Mouse (Mus musculus): ENCODE measurements around the gene Adam8.

Adam8 gene

GRCm38 (mm10) chr7:139992406-139992805 is at the start of gene Adam8:
Gene Adam8, minus strand, starts transcription at chr7:139992562.
- DNase-seq (ENCODE audit: low spot score) = no peak

DNA sequence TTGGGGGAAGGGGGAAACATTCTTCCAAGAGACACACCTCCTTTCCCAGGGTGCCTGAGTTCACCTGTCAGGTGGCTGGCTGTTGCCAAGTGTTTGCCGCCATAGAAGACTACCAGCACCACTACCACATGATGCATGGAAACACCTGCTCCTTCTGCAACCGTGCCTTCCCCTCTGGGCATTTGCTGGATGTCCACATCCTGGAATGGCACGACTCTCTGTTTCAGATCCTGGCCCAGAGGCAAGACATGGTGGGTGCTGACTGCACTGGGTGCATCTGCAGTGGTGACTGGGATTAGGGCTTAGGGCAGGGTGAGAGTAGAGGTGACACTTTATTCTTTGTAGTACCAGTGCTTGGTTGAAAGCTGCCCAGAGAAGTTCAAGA is 44.8 kb upstream of the Adam8 start:
- DNase-seq (ENCODE audit: low spot score) = no peak

DNA sequence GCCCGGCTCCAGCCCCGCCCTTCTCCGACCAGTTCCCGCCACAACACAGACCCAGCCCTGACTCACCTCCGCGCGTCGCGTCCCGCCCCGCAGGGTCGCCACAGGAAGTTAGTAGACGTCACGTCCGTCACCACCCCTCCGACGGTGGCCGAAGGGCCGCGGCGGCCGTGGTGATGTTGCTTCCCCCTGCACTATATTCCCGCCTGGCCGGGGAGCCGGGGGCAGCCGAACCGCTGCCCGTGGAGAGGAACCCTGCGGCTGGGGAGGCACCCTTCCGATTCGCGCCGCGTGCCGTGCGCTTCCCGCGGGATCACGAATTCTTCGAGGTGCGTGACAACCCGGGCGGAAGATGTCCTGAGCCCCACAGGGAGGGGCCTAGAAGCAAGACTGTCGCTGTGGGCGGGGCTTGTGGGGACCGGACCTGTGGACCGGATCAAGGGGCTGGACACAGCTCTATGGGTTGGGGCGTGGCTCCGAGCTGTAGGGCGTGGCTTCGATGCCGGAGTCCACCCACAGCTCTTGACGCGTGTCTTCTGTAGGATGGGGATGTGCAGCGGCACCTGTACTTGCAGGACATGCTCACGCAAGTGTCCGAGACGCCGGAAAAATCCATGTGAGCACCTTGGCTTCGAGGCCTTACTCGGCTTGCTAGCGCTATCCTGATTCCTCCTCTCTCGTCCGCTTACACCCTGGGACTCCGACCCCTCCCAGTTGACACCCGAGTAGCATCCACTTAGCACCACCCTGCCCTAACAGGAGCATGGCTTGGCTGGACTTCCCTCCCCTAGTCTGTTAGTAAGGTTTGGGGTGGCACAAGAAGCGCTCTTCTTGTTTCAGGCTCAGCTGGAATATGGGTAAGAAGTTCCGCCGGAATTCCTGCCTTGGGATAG is 44.2 kb upstream of the Adam8 start, which contains the start of the genes Zfp511 and Tubgcp2:
Zfp511 (plus strand) TSS at position 111 of the 890 bp plus-strand sequence.
Tubgcp2 (minus strand) TSS at position 389 of the 890 bp plus-strand sequence.
- DNase-seq (ENCODE audit: low spot score) = peak; percentile 99

DNA sequence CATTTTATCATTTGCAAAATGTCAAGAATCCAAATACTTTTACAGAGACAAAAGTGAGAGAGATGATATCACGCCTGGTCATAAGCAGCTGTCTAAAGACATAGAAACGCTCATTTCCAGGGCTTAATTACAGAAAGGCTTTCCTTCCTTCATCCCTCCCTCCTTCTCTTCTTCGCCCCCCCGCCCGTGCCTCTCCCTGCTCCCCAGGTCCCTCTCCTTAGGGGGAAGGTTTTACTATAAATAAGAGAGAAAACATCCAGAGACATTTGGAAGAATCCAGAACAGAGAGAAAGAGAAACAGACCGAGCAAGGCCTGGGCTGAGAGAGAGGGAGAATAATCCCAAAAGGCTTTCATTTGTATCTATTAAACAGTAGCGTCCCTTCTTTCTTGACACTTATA is 43.1 kb upstream of the Adam8 start:
- DNase-seq (ENCODE audit: low spot score) = no peak

- DNase-seq (ENCODE audit: low spot score) = no peak
Observed at GRCm38 (mm10) chr7:140033386-140033785, 41.0 kb upstream of the Adam8 start.

DNA sequence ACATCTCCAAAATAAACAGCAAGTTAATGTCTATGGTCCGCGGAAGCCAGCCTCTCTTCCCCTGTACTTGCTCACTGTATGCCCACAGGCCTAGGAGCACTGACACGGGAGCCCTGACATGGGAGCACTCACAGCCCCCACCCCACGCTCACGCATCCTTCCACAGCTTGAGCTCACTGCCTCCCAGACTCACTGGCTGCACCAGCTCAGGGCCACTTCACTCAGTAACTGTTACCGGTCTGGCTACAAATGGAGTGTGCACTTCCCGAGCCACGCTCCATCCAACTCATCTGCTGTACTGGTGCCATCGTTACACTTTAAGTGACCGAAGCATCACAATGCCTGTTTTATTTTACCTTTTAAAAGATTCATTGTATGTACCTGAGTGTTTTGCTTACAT is 40.0 kb upstream of the Adam8 start:
- DNase-seq (ENCODE audit: low spot score) = no peak

GRCm38 (mm10) chr7:140031771-140032170 is 39.4 kb upstream of the Adam8 start:
- no peak for DNase-seq (ENCODE audit: low spot score)

DNA sequence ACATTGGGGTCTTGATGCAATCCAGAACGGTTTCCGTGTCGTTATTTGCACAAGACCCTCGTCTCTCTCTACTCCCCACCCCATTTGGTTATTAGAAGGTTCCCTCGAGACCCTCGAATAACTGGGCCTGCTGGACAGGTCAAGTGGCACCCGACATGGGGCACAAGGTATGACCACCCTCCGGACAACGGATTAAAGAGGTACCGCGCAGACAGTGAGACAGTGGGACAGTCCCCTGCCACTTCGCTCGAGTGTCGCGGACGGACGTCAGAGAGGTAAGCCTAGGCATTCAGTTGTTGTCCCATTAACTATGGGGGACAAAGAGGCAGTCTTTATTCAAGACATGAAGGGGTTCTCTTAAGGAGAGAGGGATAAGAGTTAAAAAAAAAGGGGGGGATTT is 19.0 kb upstream of the Adam8 start:
- no peak for DNase-seq (ENCODE audit: low spot score)

GRCm38 (mm10) chr7:140007781-140008180 is 15.4 kb upstream of the Adam8 start:
- DNase-seq (ENCODE audit: low spot score) = no peak

- no peak for DNase-seq (ENCODE audit: low spot score)
Observed at GRCm38 (mm10) chr7:140006861-140007611, 14.7 kb upstream of the Adam8 start.

DNA sequence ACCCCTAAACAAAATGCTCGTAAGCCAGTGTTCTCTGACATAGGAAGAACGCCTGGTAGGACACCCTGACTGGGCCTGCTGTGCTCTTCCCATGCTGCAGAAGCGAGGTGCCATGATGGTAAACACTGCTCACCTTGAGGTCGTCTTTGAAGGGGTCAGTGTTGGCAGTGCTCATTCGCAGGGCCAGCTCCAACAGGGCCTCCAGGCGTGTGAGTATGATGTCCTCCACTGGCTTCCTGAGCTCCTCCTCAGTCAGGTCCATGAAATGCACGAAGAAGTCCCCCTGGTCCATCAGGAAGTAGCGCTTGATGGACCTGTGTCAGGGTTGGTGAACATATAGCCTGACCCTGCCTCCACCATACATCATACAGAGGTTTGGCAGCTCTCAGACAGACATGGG is 12.3 kb upstream of the Adam8 start:
- DNase-seq (ENCODE audit: low spot score) = no peak

- DNase-seq (ENCODE audit: low spot score) = peak; percentile 29
Observed at GRCm38 (mm10) chr7:140001086-140001740, 8.9 kb upstream of the Adam8 start.

DNA sequence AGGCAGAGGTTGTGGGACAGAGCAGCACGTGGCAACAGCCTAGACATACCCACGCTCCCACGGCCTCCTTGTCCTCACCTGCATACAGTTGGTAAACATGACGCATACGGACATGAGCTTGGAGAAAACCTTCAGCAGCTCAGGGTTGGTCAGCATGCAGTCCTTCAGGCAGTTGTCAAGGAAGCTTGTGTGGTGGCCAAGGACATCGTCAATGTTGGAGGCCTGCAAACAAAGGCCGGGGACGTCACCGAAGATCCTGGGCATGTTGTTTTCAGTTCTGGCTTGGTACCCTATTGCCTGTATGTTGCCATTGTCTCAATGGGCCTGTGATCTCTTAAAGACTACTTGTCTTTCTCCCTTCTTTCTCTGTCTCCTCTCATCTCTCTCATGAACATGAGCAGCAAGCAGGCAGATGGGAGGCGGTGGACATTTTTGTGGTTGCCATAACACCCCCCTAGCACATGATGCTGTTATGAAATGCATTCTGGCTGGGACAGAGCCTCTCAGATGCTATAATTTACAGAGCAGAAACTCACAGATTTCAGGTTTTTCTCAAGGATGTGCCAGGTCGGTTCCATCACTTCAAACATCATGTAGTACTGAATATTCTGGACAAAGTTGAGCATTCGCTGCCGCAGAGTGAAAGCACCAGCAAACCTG is 6.5 kb upstream of the Adam8 start:
- no peak for DNase-seq (ENCODE audit: low spot score)

GRCm38 (mm10) chr7:139994676-139995075 is 2.3 kb upstream of the Adam8 start:
- peak; percentile 81 for DNase-seq (ENCODE audit: low spot score)

DNA sequence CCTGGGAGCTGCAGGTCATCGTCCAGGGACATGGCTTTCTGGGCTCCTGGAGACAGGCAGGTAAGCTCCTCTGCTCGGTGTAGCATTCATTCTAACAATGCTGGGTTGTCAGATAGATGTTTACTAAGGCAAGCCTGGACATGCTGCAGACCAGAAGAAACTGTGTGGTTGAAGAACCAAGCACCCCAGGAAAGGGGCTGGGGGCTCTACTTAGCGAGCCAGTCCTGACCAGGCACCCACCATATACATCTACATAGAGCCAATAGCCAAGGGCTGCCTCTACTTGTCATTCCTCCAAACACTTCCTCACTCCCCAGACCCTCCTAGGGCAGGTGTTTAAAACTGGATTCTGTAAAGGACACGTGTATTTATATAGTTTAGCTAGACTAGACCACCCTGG is 1.8 kb upstream of the Adam8 start:
- no peak for DNase-seq (ENCODE audit: low spot score)

- DNase-seq (ENCODE audit: low spot score) = no peak
Observed at GRCm38 (mm10) chr7:139993532-139993931, 1.2 kb upstream of the Adam8 start.

GRCm38 (mm10) chr7:139990864-139991394 is 1.4 kb downstream of the Adam8 start:
- no peak for DNase-seq (ENCODE audit: low spot score)

DNA sequence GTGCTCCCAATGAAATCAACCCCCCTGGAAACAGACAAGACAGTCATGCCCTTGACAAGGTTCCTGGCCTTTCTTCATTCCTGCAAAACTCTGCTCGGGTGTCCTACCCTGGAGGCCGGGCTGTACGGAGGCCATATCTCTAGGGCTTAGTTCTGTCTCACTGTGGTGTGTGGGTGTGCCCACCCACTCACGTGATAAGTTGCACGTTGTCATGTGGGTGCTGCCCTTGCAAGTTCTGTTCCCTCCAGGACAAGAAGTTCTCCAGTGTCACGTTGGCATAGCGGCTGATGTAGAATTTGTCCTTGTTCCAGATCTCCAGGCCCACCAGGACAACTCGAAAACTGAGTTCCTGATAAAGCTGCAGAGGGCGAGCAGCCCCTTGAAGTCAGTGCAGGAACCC is 4.1 kb downstream of the Adam8 start:
- no peak for DNase-seq (ENCODE audit: low spot score)

DNA sequence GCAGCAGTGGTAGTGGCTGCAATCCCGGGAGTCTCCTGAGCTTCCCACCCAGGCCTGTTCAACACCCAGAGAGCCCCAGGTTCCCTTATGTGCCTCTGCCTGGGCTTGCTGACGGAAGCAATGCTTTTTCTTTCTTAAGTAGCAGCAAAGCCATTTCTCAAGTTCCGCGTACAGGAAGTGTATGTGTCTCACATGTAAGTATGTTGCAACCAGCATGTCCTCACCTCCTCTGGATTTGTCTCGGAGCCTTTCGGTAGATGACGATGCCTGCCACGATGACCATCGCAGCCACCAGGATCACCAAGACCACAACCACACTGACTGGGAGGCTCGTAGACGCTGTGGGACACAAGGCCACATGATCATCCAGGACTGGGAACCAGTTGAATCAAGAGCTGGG is 7.9 kb downstream of the Adam8 start:
- no peak for DNase-seq (ENCODE audit: low spot score)

- DNase-seq (ENCODE audit: low spot score) = no peak
Observed at GRCm38 (mm10) chr7:139982058-139982457, 10.3 kb downstream of the Adam8 start.

DNA sequence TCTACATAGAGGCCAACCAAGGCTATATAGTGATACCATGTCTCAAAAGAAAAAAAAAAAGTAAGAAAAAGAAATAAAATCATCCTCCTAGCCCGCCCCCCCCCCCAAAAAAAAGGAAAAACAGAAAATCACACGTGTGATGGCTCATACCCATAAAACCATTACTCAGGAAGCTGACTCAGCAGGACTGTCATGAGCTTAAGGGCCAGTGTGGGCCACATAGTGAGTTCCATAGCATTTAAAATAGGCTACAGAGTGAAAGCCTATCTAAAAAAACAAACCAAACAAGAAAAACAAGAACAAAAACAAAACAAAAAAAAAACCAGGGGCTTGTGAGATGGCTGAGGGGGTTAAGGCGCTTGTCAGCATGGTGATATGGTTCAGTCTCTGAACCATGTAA is 11.6 kb downstream of the Adam8 start:
- no peak for DNase-seq (ENCODE audit: low spot score)

Measured in embryo, embryonic 10.5 days (tissue).